Mouse (Mus musculus): ENCODE data around the gene Abhd16a. TPM values are rescaled to one million over a fixed set of nuclear protein-coding genes. Genes with fewer than 3 reads are reported as not detected.
A peak's percentile ranks its signal among the peaks of the same experiment; 100 is the strongest.

Abhd16a gene
- polyA plus RNA-seq, 1 experiment from 2014 or later = 79.7 TPM

DNA sequence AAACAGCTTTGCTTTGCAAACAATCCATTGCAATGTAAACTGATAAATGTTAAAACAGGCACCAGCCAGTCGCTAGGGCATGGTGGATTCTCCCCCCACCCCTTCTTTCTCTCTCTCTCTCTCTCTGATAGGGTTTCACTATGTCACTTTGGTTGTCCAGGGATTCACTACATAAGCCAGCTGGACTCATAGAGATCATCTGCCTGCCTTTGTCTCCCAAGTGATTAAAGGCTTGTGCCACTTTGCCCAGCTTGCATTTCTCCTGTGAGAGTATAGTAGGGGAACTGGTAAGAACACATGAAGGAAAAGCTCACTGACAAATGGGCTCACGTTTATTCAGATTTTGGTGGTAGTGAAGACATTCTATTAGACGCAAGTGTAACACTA lies 43.1 kb downstream of the Abhd16a start:
- DNase-seq = no peak
- no peak for ATAC-seq (ENCODE audit: insufficient read depth)
- Histone ChIP-seq H3K27me3 (ENCODE audit: insufficient read depth, low read length) (no peaks in the 10 kb centered on the region), H3K4me3 (ENCODE audit: low read depth, low read length) (no peak overlapping the region), H3K27ac (ENCODE audit: low read depth) (no peak overlapping the region), H3K9me3 (ENCODE audit: low read depth, low read length) (no peaks in the 10 kb centered on the region), H3K4me1 (ENCODE audit: insufficient read depth) (peaks cover 5% of the 10 kb centered on the region), H3K4me2 (no peak overlapping the region), H3K9ac (no peak overlapping the region), H3K36me3 (ENCODE audit: insufficient read depth) (0 out of 2 replicates have a peak, but pooled peaks cover 15% of the 10 kb centered on the region)
- TF ChIP-seq CTCF (IDR thresholded peaks at IDR 0.05; ENCODE audit: low read depth) = no peak
- 60% methylated on average over 3 of the region's 3 CpGs for WGBS

DNA sequence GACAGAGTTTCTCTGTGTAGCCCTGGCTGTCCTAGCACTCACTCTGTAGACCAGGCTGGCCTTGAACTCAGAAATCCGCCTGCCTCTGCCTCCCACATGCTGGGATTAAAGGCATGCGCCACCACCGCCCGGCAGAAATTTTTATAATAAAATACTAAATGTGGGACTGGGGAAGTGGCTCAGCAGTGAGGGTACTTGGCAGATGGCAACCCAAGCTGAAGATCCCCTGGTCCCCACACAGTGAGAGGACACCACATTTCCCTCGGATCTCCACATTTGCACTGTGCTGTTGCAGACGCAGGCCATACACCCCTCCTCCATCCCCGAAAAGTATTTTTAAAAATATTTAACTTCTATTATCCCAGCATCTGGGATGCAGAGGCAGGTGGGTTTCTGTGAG lies 44.5 kb downstream of the Abhd16a start:
- Histone ChIP-seq H3K27ac (ENCODE audit: low read depth) (no peak overlapping the region), H3K27me3 (ENCODE audit: insufficient read depth, low read length) (no peaks in the 10 kb centered on the region), H3K36me3 (ENCODE audit: insufficient read depth) (peaks cover 22% of the 10 kb centered on the region), H3K4me3 (ENCODE audit: low read depth, low read length) (no peak overlapping the region), H3K9ac (no peak overlapping the region), H3K4me1 (ENCODE audit: insufficient read depth) (peaks cover 8% of the 10 kb centered on the region), H3K9me3 (ENCODE audit: low read depth, low read length) (no peaks in the 10 kb centered on the region), H3K4me2 (no peak overlapping the region)
- DNase-seq (no peak), ATAC-seq (ENCODE audit: insufficient read depth) (no peak)
- 91% methylated on average over 7 of the region's 7 CpGs for WGBS
- no peak for TF ChIP-seq CTCF (IDR thresholded peaks at IDR 0.05; ENCODE audit: low read depth)

GRCm38 (mm10) chr17:35134801-35135590 lies 45.9 kb downstream of the Abhd16a start, which contains the start of gene Bag6:
Gene Bag6, plus strand, starts transcription at chr17:35135178.
- TF ChIP-seq CTCF (IDR thresholded peaks at IDR 0.05; ENCODE audit: low read depth) = 0 out of 2 replicates have a peak, but pooled peaks have one; percentile 18

GRCm38 (mm10) chr17:35135591-35136320 lies 46.7 kb downstream of the Abhd16a start:
- DNase-seq = peak; percentile 15
- H3K9ac ChIP-seq = peak overlapping the region; percentile 86
- under 1% methylated on average over 39 of the region's 43 CpGs for WGBS

More at GRCm38 (mm10) chr17:35134801-35135590, 45.9 kb downstream of the Abhd16a start, which contains the start of gene Bag6:
- H3K4me1 ChIP-seq (ENCODE audit: insufficient read depth) = peaks cover 8% of the 10 kb centered on the region
- H3K36me3 ChIP-seq (ENCODE audit: insufficient read depth) = peaks cover 27% of the 10 kb centered on the region
- WGBS = under 1% methylated on average over 66 of the region's 66 CpGs
- H3K27ac ChIP-seq (ENCODE audit: low read depth) = peak within 1 kb of the TSS; percentile 95
- H3K9me3 ChIP-seq (ENCODE audit: low read depth, low read length) = no peaks in the 10 kb centered on the region
- ATAC-seq (ENCODE audit: insufficient read depth) = peak; percentile 94
- peak; percentile 97 for DNase-seq
- H3K27me3 ChIP-seq (ENCODE audit: insufficient read depth, low read length) = no peaks in the 10 kb centered on the region
- H3K4me2 ChIP-seq = peak within 1 kb of the TSS; percentile 85
- peak within 1 kb of the TSS; percentile 86 for H3K9ac ChIP-seq
- H3K4me3 ChIP-seq (ENCODE audit: low read depth, low read length) = peak within 1 kb of the TSS; percentile 77

DNA sequence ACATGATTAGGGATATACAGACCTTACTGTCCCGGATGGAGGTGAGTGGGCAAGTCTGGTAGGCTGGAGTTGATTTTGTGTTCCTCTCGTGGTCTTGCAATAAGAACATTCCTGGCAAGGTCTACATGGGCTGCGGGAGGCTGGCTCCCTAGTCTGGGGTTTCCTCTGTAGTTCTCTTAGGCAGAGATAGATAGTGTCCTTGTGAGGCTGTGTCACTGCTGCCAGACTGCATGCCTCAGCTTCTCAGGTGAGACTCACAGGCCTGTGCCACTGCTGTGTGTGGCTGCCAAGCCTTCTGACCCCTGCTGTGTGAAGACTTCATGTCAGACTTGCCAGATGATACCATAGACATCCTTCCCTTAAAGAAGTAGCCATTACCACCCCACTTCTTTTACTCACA lies 50.2 kb downstream of the Abhd16a start:
- no peak for TF ChIP-seq CTCF (IDR thresholded peaks at IDR 0.05; ENCODE audit: low read depth)
- Histone ChIP-seq H3K9ac (no peak overlapping the region), H3K4me3 (ENCODE audit: low read depth, low read length) (no peak overlapping the region), H3K27me3 (ENCODE audit: insufficient read depth, low read length) (no peaks in the 10 kb centered on the region), H3K27ac (ENCODE audit: low read depth) (no peak overlapping the region), H3K4me1 (ENCODE audit: insufficient read depth) (peaks cover 8% of the 10 kb centered on the region), H3K4me2 (no peak overlapping the region), H3K9me3 (ENCODE audit: low read depth, low read length) (no peaks in the 10 kb centered on the region), H3K36me3 (ENCODE audit: insufficient read depth) (peaks cover 67% of the 10 kb centered on the region)
- no peak for ATAC-seq (ENCODE audit: insufficient read depth)
- no peak for DNase-seq
- WGBS = 80% methylated on average over 3 of the region's 3 CpGs

More at GRCm38 (mm10) chr17:35135591-35136320, 46.7 kb downstream of the Abhd16a start:
- H3K4me1 ChIP-seq (ENCODE audit: insufficient read depth) = peaks cover 8% of the 10 kb centered on the region
- peak overlapping the region; percentile 85 for H3K4me2 ChIP-seq
- H3K27ac ChIP-seq (ENCODE audit: low read depth) = peak overlapping the region; percentile 95
- TF ChIP-seq CTCF (IDR thresholded peaks at IDR 0.05; ENCODE audit: low read depth) = no peak
- no peaks in the 10 kb centered on the region for H3K9me3 ChIP-seq (ENCODE audit: low read depth, low read length)
- peak; percentile 62 for ATAC-seq (ENCODE audit: insufficient read depth)
- H3K4me3 ChIP-seq (ENCODE audit: low read depth, low read length) = peak overlapping the region; percentile 77
- no peaks in the 10 kb centered on the region for H3K27me3 ChIP-seq (ENCODE audit: insufficient read depth, low read length)
- peaks cover 32% of the 10 kb centered on the region for H3K36me3 ChIP-seq (ENCODE audit: insufficient read depth)

GRCm38 (mm10) chr17:35140490-35140996 lies 51.5 kb downstream of the Abhd16a start:
- peaks cover 80% of the 10 kb centered on the region for H3K36me3 ChIP-seq (ENCODE audit: insufficient read depth)
- no peak overlapping the region for H3K9ac ChIP-seq
- no peak overlapping the region for H3K4me2 ChIP-seq
- peaks cover 8% of the 10 kb centered on the region for H3K4me1 ChIP-seq (ENCODE audit: insufficient read depth)
- no peak for DNase-seq
- H3K9me3 ChIP-seq (ENCODE audit: low read depth, low read length) = no peaks in the 10 kb centered on the region
- H3K4me3 ChIP-seq (ENCODE audit: low read depth, low read length) = no peak overlapping the region
- no peak for ATAC-seq (ENCODE audit: insufficient read depth)
- no peak overlapping the region for H3K27ac ChIP-seq (ENCODE audit: low read depth)
- no peak for TF ChIP-seq CTCF (IDR thresholded peaks at IDR 0.05; ENCODE audit: low read depth)
- no peaks in the 10 kb centered on the region for H3K27me3 ChIP-seq (ENCODE audit: insufficient read depth, low read length)
- WGBS = 72% methylated on average over 16 of the region's 16 CpGs

DNA sequence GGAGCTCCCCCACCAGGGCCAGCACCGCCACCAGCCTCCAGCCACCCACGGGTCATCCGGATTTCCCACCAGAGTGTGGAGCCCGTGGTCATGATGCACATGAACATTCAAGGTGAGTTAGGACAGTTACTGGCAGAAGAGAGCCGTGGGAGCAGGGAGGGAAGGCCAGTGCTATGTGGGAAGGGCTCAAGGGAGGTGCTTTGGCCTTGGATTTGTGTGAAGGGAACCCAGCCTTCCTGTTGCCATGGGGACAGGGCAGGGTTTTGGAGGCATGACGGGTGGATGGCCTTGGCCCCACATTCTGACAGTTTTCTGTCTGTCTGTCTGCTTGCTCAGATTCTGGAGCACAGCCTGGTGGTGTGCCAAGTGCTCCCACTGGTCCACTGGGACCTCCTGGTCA lies 52.9 kb downstream of the Abhd16a start:
- no peak for TF ChIP-seq CTCF (IDR thresholded peaks at IDR 0.05; ENCODE audit: low read depth)
- Histone ChIP-seq H3K4me2 (no peak overlapping the region), H3K9me3 (ENCODE audit: low read depth, low read length) (no peaks in the 10 kb centered on the region), H3K27me3 (ENCODE audit: insufficient read depth, low read length) (no peaks in the 10 kb centered on the region), H3K4me1 (ENCODE audit: insufficient read depth) (peaks cover 5% of the 10 kb centered on the region; the same call in 1 of the 2 replicates), H3K27ac (ENCODE audit: low read depth) (no peak overlapping the region), H3K9ac (no peak overlapping the region), H3K4me3 (ENCODE audit: low read depth, low read length) (no peak overlapping the region), H3K36me3 (ENCODE audit: insufficient read depth) (peaks cover 94% of the 10 kb centered on the region)
- WGBS = 82% methylated on average over 6 of the region's 6 CpGs
- no peak for ATAC-seq (ENCODE audit: insufficient read depth)
- DNase-seq = no peak

Measured in lung, embryonic 14.5 days (tissue).